Mouse (Mus musculus): ENCODE data around the gene Gm11733.
"Not testable (repeated sequence)": the region's sequence is repeated elsewhere in the genome, so short reads cannot be mapped to it uniquely, and the experiment has no call there.

Gene Gm11733

GRCm38 (mm10) chr11:117484198-117484597, at the start of gene Gm11733:
TSS of gene Gm11733 (plus strand) at chr11:117484368.
- no peak for DNase-seq (ENCODE audit: low spot score)

- DNase-seq (ENCODE audit: low spot score) = no peak
Observed at GRCm38 (mm10) chr11:117436401-117437109, 47.6 kb upstream of the Gm11733 start.

GRCm38 (mm10) chr11:117437110-117437490, 47.1 kb upstream of the Gm11733 start:
- DNase-seq (ENCODE audit: low spot score) = no peak

- DNase-seq (ENCODE audit: low spot score) = no peak
Observed at GRCm38 (mm10) chr11:117438363-117438762, 45.8 kb upstream of the Gm11733 start.

DNA sequence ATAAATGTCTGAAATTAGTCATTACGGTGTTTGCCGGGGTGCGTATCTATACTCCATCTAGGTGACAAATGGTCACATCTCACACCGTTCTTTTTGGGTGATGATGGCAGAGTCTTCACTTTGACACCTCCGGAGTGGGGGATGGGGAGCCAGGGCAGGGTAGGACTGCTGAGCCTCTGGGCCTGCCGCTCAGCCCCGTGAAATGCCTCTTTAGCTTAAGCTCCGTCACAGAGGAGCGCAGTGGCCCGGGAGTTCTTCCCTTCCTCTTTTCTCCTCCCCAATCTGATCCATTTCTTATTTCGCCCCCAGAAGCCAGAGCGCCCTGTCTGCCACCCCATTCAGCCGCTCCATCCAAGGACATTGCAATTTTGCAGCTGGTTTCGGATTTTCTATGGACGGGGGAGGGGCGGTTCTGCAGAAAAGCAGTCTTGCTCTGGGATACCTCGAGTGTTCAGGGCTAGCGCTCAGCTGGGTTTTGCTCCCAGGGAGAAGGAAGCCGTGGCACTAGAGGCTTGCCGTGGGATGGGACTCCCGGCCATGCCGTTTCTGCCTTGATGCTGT, 43.2 kb upstream of the Gm11733 start:
- DNase-seq (ENCODE audit: low spot score) = no peak

- DNase-seq (ENCODE audit: low spot score) = no peak
Observed at GRCm38 (mm10) chr11:117444090-117444489, 40.1 kb upstream of the Gm11733 start.

DNA sequence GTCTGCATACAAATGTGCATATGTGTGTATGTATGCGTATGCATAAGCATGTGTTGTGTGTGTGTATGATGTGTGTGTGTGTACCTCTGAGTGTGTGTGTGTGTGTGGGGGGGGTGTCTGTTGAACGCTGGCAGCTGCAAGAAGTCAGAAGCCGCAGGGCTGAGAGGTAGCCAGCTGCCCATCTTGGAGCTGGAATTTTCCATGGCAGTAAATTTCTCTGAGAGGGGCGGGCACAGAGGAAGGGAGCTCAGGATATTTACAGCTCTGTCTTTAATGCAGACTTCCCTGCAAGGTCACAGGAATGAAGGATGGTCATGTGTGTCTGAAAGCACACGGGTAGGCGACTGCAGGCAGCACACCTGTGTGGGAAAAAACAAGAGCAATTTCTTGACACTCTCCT, 38.5 kb upstream of the Gm11733 start:
- no peak for DNase-seq (ENCODE audit: low spot score)

DNA sequence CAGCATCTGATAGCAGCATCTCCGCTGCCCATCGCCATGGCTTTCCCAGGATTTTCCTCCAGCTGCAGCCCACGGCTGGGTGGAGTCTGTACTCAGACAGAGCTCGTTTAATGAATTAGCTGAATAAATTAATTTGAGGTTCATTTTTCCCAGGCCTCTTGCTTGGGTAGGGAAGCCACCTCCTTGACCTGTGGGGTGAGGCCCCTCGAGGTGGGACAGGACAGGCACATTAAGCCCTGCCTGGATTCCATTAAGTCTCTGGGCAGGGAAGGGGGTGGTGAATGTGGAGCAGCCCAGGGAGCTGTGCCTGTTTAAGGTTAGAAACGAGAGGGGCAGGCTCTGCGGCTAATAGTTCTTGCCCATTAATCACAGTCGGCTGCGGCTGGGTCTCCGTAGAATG, 30.1 kb upstream of the Gm11733 start:
- DNase-seq (ENCODE audit: low spot score) = no peak

DNA sequence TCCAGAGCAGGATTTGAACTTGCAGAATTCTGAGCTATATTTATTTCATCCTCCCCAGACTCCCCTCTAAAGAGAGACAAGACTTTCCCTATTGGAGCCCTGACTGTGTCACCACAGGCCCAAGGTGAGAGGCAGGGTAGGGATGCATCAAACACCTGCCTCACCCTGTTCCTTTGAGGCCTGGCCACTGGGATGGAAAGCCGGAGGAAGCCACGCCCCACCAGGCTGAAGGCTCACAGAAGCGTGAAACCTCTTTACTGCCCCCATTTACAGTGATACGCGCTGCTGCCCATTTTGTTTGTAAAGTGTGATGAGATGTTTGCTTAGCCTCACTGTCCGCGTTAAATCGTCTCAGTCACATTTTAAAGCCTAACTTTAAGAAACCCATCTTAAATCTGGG, 25.0 kb upstream of the Gm11733 start:
- no peak for DNase-seq (ENCODE audit: low spot score)

- DNase-seq (ENCODE audit: low spot score) = no peak
Observed at GRCm38 (mm10) chr11:117462202-117462864, 21.8 kb upstream of the Gm11733 start.

DNA sequence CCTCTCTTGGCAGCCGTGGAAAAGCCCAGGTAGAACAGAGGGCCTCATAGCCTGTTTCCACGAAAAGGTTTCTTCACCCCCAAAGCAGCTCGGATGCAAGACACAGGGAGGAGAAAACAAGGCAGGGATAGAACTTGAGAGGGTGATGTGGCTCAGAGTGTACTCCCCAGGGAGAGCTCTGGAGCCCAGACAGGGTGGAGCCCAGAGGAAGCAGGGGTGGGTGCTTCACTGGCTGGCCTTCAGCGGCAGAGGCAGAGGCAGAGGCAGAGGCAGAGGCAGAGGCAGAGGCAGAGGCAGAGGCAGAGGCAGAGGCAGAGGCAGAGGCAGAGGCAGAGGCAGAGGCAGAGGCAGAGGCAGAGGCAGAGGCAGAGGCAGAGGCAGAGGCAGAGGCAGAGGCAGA, 20.8 kb upstream of the Gm11733 start:
- not testable (repeated sequence) for DNase-seq (ENCODE audit: low spot score)

GRCm38 (mm10) chr11:117466292-117466691, 17.9 kb upstream of the Gm11733 start:
- DNase-seq (ENCODE audit: low spot score) = no peak

DNA sequence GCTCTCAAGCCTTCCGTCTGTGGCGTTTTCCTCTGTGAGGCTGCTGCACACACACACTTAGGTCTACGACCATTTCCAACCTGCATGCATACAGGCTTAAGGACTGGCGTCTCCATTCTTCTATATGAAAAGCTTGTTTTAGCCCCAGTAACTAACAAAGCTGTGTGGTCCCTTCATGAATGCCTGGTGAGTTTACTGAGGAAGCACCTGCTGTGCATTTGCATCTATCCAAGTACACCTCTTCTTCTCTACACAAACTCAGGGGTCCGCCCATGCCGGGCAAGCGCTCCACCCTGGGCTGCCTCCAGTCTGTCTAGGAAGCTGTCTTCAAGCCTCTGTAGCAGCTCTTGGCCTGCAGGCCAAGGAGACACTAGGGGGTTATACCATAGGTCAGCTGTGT, 17.3 kb upstream of the Gm11733 start:
- DNase-seq (ENCODE audit: low spot score) = no peak

- DNase-seq (ENCODE audit: low spot score) = no peak
Observed at GRCm38 (mm10) chr11:117468585-117469363, 15.4 kb upstream of the Gm11733 start.

- no peak for DNase-seq (ENCODE audit: low spot score)
Observed at GRCm38 (mm10) chr11:117469724-117470123, 14.4 kb upstream of the Gm11733 start.

GRCm38 (mm10) chr11:117470586-117471195, 13.5 kb upstream of the Gm11733 start:
- DNase-seq (ENCODE audit: low spot score) = no peak

DNA sequence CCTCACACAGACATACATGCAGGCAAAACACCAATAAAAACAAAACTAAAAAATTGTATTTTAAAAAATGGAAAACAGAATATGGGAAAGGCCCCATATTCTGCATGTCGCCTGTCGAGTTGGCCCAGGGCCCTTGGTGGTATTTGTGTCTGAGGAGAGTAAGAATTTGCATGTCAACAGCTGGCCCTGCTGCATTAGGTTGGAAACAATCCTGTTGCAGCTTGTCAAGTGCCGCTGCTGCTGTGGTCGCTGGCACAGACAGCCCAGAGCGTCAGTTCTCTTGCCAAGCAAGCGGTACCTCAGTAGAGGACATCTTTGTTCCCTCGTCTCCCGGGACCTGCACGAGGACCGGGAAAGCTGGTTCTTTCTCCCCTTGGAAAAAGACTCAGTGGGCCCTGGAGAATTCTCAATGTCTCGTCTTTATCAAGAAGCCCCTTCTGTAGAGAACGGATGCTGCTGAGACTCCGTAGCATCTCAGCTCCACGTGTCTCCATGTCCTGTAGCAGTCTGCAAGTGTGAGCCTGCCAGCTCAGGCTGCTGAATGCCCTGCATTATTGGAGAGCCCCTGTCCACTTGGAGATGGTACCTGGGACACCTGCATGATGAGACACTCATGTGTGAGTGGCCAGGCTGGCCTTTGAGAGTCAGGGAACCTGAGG, 12.4 kb upstream of the Gm11733 start:
- no peak for DNase-seq (ENCODE audit: low spot score)

DNA sequence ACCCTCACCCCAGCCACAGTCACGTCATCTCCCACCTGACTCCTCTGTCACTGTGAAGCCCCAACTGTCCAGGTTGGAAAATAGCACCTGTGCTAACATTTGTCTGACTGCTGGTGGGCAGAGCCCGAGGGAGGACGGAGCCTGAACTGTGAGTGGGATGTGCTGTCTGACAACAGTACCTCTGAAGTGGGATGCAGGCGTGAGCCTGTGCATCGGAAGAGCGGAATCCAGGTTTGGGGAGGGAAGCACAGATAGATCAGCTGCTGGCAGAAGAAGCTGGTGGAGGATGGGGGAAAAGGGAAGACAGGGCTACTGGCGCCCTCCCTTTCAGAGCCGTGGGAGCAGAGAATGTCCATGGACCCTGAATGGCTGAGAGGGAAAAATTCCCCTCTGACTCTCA, 11.3 kb upstream of the Gm11733 start:
- no peak for DNase-seq (ENCODE audit: low spot score)

DNA sequence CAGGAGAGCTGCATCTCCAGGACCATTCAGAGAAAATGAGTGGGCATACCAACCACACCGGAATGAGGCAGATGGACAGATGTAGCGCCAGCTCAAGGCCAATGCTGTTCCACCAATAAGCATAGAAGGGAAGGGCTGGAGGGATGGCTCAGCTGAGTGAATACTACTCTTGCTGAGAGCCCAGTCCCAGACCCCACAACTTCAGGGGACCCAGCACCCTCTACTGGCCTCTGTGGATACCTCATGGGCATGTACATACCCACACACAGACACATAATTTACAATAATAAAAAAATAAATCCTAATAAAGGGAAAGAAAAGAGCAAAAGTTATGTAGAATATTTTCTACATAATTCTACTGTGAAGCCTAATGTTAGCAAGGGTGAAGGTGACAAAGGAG, 9.0 kb upstream of the Gm11733 start:
- DNase-seq (ENCODE audit: low spot score) = no peak

GRCm38 (mm10) chr11:117475669-117476068, 8.5 kb upstream of the Gm11733 start:
- DNase-seq (ENCODE audit: low spot score) = no peak

DNA sequence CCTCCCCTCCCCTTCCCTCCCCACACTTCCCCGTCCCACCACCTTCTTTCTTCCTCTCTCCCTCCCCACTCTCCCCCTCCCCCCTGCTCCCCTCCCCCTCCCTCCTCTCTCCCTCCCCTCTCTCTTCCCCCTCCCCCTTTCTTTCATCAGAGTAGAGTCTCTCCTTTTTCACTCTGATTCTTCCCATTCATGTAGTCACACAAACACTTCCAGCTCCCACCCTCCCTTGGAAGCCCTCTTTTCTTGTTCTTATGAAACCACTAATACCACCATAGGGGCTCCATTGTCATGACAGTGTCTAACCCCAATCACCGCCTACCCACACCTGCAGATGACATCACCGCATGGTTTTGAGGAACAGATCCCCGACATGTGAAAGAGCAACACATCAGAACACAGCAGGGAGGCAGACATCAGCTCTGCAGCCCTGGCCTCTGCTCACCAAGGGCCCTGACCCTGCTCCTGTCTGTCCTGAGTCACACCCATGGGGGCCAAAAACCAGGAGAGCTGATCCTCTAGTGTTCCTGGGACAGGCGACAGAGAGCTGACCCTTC, 7.5 kb upstream of the Gm11733 start:
- DNase-seq (ENCODE audit: low spot score) = no peak

Measured in spleen, adult 12 weeks (tissue).